8 mouse cellular contexts compared by ENCODE assay signal in genomic region chr14:25472981-25473649, GRCm38 (mm10). TPM values are rescaled to one million over a fixed set of nuclear protein-coding genes. Genes with fewer than 3 reads are reported as not detected.
DNase-seq lines count a peak whose midpoint lies in the region; ATAC-seq lines count a peak whose summit lies in the region.

No protein-coding gene starts in this region.

- no peak overlapping the region for H3K4me2 ChIP-seq in stomach, embryonic 15.5 days

- peak overlapping the region; percentile 73 for H3K27ac ChIP-seq in stomach, embryonic 15.5 days

- no peaks in the 10 kb centered on the region for H3K9me3 ChIP-seq in stomach, embryonic 15.5 days

- ATAC-seq in stomach, embryonic 15.5 days (ENCODE audit: insufficient read depth, low FRiP score, low read depth): 0 out of 2 replicates have a peak, but pooled peaks have one; percentile 11

- H3K36me3 ChIP-seq in stomach, embryonic 15.5 days: no peaks in the 10 kb centered on the region

- peak; percentile 80 for DNase-seq in layer of hippocampus, adult 9-11 months
- no peak for DNase-seq in layer of hippocampus, postnatal 10 days (ENCODE audit: low spot score in 2 of 2)
- DNase-seq in heart, adult 9 months (ENCODE audit: low spot score in 2 of 2): peak; percentile 61 to 70
- DNase-seq in kidney, adult 9 months: peak; percentile 82
- DNase-seq in lung, postnatal 36 days: peak; percentile 65
- DNase-seq in embryo, embryonic 10.5 days (ENCODE audit: low spot score): no peak
- no peak for DNase-seq in MN1 (ENCODE audit: low spot score)

- WGBS in stomach, embryonic 15.5 days: 42% methylated on average over 6 of the region's 6 CpGs

- H3K4me3 ChIP-seq in stomach, embryonic 15.5 days (replicated peaks): no peak overlapping the region

- H3K27me3 ChIP-seq in stomach, embryonic 15.5 days (replicated peaks): no peaks in the 10 kb centered on the region

- H3K4me1 ChIP-seq in stomach, embryonic 15.5 days: peaks cover 82% of the 10 kb centered on the region

- H3K9ac ChIP-seq in stomach, embryonic 15.5 days: no peak overlapping the region

RNA-seq across cellular contexts. Expression of gene Zmiz1, which starts 14.1 kb away (rescaled TPM):
- total RNA-seq in layer of hippocampus, postnatal 10 days (2021): 100 to 1,000 TPM; 115 to 128 TPM
- 29.0 and 31.3 TPM in 2 replicates for polyA plus RNA-seq in stomach, embryonic 15.5 days (2015; fragmentation: Nextera tagmentation; extraction: Ambion mirVana)

Comparison
In these comparisons a context has a peak if more than half of its experiments do, and no peak if none do; other contexts are left out.
1. DNase-seq: peak in layer of hippocampus, adult 9-11 months (single experiment), heart, adult 9 months (2 of 2), kidney, adult 9 months (single experiment) and lung, postnatal 36 days (single experiment); none in layer of hippocampus, postnatal 10 days (0 of 2), embryo, embryonic 10.5 days (single experiment) and MN1 (single experiment).